Mouse (Mus musculus) heart, adult 2 months (tissue): ENCODE measurements around the gene Ccdc57.

Source experiments
- CTCF ChIP-seq: fragments of 200-600 bp; IDR thresholded peaks from 2 replicates; pipeline ENCODE4 v1.8.1; 2022; ENCODE audit warnings: antibody characterized with exemption, mild to moderate bottlenecking, moderate library complexity
- EP300 ChIP-seq: fragments of 200-500 bp; IDR thresholded peaks from 2 replicates; pipeline ENCODE4 v1.6.1; 2011; ENCODE audit warnings: low read depth, low read length, control low read depth; ENCODE audit not compliant: insufficient read depth
- POLR2A ChIP-seq: fragments of 200-500 bp; IDR thresholded peaks from 2 replicates; pipeline ENCODE4 v1.6.1; 2011; ENCODE audit warnings: mild to moderate bottlenecking, low read depth, low read length, control low read depth; ENCODE audit not compliant: insufficient read depth

- no peak for TF ChIP-seq CTCF
- TF ChIP-seq POLR2A = no peak
- no peak for TF ChIP-seq EP300
Observed at GRCm38 (mm10) chr11:120789355-120789754, 143.3 kb downstream of the Ccdc57 start.
